Mouse (Mus musculus): ENCODE results near the gene Sh2d6. TPM values are rescaled to one million over a fixed set of nuclear protein-coding genes. Genes with fewer than 3 reads are reported as not detected.
"Not testable (repeated sequence)": the region's sequence is repeated elsewhere in the genome, so short reads cannot be mapped to it uniquely, and the experiment has no call there.

The Sh2d6 gene
- polyA plus RNA-seq, 1 experiment, result 0.79 TPM

DNA sequence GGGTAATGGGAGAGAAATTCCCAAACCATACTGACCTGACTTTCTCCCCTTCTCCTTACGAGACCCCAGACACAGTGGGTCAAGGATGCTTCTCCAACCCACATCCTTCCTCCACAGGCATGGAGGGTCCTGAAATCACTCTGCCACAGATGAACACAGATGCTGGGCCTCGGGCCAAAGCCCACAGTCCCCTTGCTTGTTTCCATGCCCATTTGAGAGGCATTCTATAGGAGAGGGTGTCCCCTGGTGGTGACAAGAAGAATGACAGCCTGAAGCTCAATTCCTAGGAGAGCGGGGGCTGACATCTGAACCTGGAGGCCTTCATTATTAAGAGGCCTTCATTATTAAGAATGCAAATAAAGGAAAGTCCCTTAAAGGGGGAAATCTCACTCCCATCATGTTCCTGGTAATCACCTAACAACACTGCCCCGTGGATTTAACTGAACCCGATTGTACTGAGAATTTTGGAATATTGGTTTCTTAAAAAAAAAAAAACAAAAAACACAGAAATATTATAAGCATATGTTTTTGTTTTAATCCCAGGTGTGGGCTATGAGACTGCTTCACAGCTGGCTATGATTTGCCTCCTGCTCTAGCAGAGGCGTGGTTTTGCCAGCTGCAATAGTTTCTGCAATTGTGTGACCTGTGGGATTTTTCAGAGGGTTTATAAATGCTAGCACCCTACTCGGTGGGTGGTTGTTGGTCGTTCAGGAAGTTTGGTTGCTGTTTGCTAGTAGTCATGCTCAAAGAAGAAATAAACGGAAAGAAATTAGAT lies 12.7 kb upstream of the Sh2d6 start:
- 43% methylated on average over 9 of the region's 9 CpGs for WGBS
- peak; percentile 57 for DNase-seq
- TF ChIP-seq CTCF (IDR thresholded peaks at IDR 0.05; ENCODE audit: borderline replicate concordance, insufficient read depth, low read depth, low read length) (peak; percentile 91), POLR2A (IDR thresholded peaks at IDR 0.05; ENCODE audit: borderline replicate concordance, insufficient read depth, low read length) (no peak)
- Histone ChIP-seq H3K27me3 (ENCODE audit: control insufficient read depth, insufficient read depth, low read length) (no peaks in the 10 kb centered on the region), H3K4me1 (ENCODE audit: control insufficient read depth, insufficient read depth, low read length) (no peaks in the 10 kb centered on the region), H3K27ac (ENCODE audit: insufficient read depth, low read length) (no peak overlapping the region), H3K4me3 (replicated peaks; ENCODE audit: insufficient read depth, low read depth, low read length) (no peak overlapping the region)

- H3K27ac ChIP-seq (ENCODE audit: insufficient read depth, low read length); DNase-seq; H3K4me1 ChIP-seq (ENCODE audit: control insufficient read depth, insufficient read depth, low read length); H3K4me3 ChIP-seq (replicated peaks; ENCODE audit: insufficient read depth, low read depth, low read length); H3K27me3 ChIP-seq (ENCODE audit: control insufficient read depth, insufficient read depth, low read length): not testable (repeated sequence)
- WGBS, result 29% methylated on average over 1 of the region's 1 CpGs
Observed at GRCm38 (mm10) chr6:72533555-72533954, 12.0 kb upstream of the Sh2d6 start.

DNA sequence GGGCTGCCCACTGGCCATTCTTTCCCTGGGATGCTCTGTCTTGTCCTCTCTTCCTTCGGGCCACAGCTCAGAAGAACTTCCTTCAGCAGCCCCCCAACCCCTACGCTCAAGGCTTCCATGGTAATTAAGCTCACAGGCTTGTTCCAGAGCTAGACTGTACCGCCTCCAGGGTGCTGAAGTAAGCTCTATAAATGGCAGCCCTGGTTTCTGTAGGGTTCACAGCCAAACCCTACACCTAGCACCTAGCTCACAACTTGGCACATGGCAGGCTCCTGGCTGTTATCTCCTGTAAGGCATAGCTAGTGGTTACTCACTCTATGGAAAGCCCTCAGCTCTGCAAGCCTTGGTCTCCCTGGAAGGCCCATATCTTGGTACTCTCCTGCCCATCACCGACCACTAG lies 11.1 kb upstream of the Sh2d6 start:
- Histone ChIP-seq H3K27ac (ENCODE audit: insufficient read depth, low read length) (no peak overlapping the region), H3K4me1 (ENCODE audit: control insufficient read depth, insufficient read depth, low read length) (no peaks in the 10 kb centered on the region), H3K27me3 (ENCODE audit: control insufficient read depth, insufficient read depth, low read length) (no peaks in the 10 kb centered on the region), H3K4me3 (replicated peaks; ENCODE audit: insufficient read depth, low read depth, low read length) (no peak overlapping the region)
- 68% methylated on average over 4 of the region's 4 CpGs for WGBS
- DNase-seq, result no peak
- no peak for TF ChIP-seq POLR2A (IDR thresholded peaks at IDR 0.05; ENCODE audit: borderline replicate concordance, insufficient read depth, low read length)
- no peak for TF ChIP-seq CTCF (IDR thresholded peaks at IDR 0.05; ENCODE audit: borderline replicate concordance, insufficient read depth, low read depth, low read length)

DNA sequence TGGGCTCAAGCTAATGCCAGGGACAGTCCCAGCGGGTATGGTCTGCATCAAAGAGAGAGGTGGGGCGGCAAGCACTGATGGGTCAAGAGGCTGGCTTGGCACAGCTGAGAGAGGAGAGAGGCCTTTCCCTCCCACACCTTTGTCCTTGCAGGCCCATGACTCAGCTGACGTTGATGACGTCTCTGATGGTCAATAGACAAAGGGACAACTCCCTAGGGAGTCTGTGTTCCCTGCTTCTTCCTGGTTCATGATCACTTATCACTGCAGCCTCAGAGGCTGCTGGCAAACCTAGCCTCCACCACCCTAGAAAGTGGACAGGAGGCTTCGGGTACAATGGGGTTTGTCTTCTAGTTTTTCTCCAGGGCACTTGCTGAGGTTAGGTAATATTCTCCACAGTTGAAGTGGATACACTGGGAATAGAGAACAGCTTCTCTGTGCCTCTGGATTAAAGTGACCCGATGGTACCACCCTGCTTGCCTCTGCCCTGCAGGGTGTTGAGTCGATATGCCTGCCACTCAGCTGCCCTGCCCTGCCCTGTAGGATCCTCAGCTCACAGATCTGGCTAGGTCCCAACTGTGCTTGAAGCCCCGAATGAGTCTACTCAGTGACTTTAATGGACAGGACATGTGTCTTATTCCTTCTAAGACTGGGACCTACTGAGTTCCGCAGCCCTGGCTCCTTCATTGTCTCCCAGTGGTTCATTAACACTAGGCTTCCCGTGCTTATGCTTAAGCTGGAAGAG lies 7.1 kb upstream of the Sh2d6 start:
- H3K27me3 ChIP-seq (ENCODE audit: control insufficient read depth, insufficient read depth, low read length), result no peaks in the 10 kb centered on the region
- H3K4me3 ChIP-seq (replicated peaks; ENCODE audit: insufficient read depth, low read depth, low read length), result no peak overlapping the region
- TF ChIP-seq POLR2A (IDR thresholded peaks at IDR 0.05; ENCODE audit: borderline replicate concordance, insufficient read depth, low read length) (no peak), CTCF (IDR thresholded peaks at IDR 0.05; ENCODE audit: borderline replicate concordance, insufficient read depth, low read depth, low read length) (no peak)
- WGBS, result 55% methylated on average over 10 of the region's 10 CpGs
- no peak for DNase-seq
- H3K27ac ChIP-seq (ENCODE audit: insufficient read depth, low read length), result no peak overlapping the region
- no peaks in the 10 kb centered on the region for H3K4me1 ChIP-seq (ENCODE audit: control insufficient read depth, insufficient read depth, low read length)

GRCm38 (mm10) chr6:72527070-72527469 lies 5.6 kb upstream of the Sh2d6 start:
- Histone ChIP-seq H3K27me3 (ENCODE audit: control insufficient read depth, insufficient read depth, low read length) (no peaks in the 10 kb centered on the region), H3K4me3 (replicated peaks; ENCODE audit: insufficient read depth, low read depth, low read length) (no peak overlapping the region), H3K4me1 (ENCODE audit: control insufficient read depth, insufficient read depth, low read length) (no peaks in the 10 kb centered on the region), H3K27ac (ENCODE audit: insufficient read depth, low read length) (no peak overlapping the region)
- WGBS, result 65% methylated on average over 4 of the region's 4 CpGs
- TF ChIP-seq CTCF (IDR thresholded peaks at IDR 0.05; ENCODE audit: borderline replicate concordance, insufficient read depth, low read depth, low read length) (no peak), POLR2A (IDR thresholded peaks at IDR 0.05; ENCODE audit: borderline replicate concordance, insufficient read depth, low read length) (no peak)
- DNase-seq, result no peak

DNA sequence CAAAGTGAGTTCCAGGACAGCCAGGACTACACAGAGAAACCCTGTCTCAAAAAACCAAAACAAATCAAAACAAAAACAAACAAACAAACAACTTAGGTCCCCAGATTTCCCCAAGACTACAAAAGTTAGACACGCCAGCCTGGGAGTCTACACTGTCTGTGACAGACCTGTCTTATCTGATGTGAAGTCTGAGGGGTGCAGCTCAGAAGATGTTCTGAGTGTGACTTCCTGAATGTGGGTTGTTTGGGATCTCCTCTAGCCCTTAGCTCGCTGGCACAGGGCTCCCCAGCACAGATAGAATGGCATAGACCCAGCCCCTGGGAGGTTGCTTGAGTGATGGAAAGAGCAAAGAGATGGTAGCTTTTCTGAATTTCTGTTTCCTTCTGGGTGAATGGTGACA lies 2.7 kb upstream of the Sh2d6 start:
- DNase-seq, result no peak
- no peak overlapping the region for H3K4me3 ChIP-seq (replicated peaks; ENCODE audit: insufficient read depth, low read depth, low read length)
- H3K27me3 ChIP-seq (ENCODE audit: control insufficient read depth, insufficient read depth, low read length), result no peaks in the 10 kb centered on the region
- TF ChIP-seq POLR2A (IDR thresholded peaks at IDR 0.05; ENCODE audit: borderline replicate concordance, insufficient read depth, low read length) (no peak), CTCF (IDR thresholded peaks at IDR 0.05; ENCODE audit: borderline replicate concordance, insufficient read depth, low read depth, low read length) (no peak)
- no peak overlapping the region for H3K27ac ChIP-seq (ENCODE audit: insufficient read depth, low read length)
- no peaks in the 10 kb centered on the region for H3K4me1 ChIP-seq (ENCODE audit: control insufficient read depth, insufficient read depth, low read length)
- 83% methylated on average over 2 of the region's 2 CpGs for WGBS

GRCm38 (mm10) chr6:72523222-72523621 lies 1.7 kb upstream of the Sh2d6 start:
- Histone ChIP-seq H3K27me3 (ENCODE audit: control insufficient read depth, insufficient read depth, low read length) (no peaks in the 10 kb centered on the region), H3K27ac (ENCODE audit: insufficient read depth, low read length) (no peak overlapping the region), H3K4me1 (ENCODE audit: control insufficient read depth, insufficient read depth, low read length) (no peaks in the 10 kb centered on the region), H3K4me3 (replicated peaks; ENCODE audit: insufficient read depth, low read depth, low read length) (no peak overlapping the region)
- TF ChIP-seq CTCF (IDR thresholded peaks at IDR 0.05; ENCODE audit: borderline replicate concordance, insufficient read depth, low read depth, low read length) (no peak), POLR2A (IDR thresholded peaks at IDR 0.05; ENCODE audit: borderline replicate concordance, insufficient read depth, low read length) (no peak)
- 83% methylated on average over 4 of the region's 4 CpGs for WGBS
- DNase-seq, result no peak

- 89% methylated on average over 5 of the region's 5 CpGs for WGBS
- no peaks in the 10 kb centered on the region for H3K4me1 ChIP-seq (ENCODE audit: control insufficient read depth, insufficient read depth, low read length)
- H3K27ac ChIP-seq (ENCODE audit: insufficient read depth, low read length), result no peak overlapping the region
- TF ChIP-seq POLR2A (IDR thresholded peaks at IDR 0.05; ENCODE audit: borderline replicate concordance, insufficient read depth, low read length) (no peak), CTCF (IDR thresholded peaks at IDR 0.05; ENCODE audit: borderline replicate concordance, insufficient read depth, low read depth, low read length) (no peak)
- no peaks in the 10 kb centered on the region for H3K27me3 ChIP-seq (ENCODE audit: control insufficient read depth, insufficient read depth, low read length)
- H3K4me3 ChIP-seq (replicated peaks; ENCODE audit: insufficient read depth, low read depth, low read length), result no peak overlapping the region
- DNase-seq, result no peak
Observed at GRCm38 (mm10) chr6:72522288-72522687, 781 bp upstream of the Sh2d6 start.
